Mouse (Mus musculus): Measurements from ENCODE around the gene Hnrnpf. TPM values are rescaled to one million over a fixed set of nuclear protein-coding genes. Genes with fewer than 3 reads are reported as not detected.

Hnrnpf gene
- polyA plus RNA-seq, 1 experiment from 2014 or later, result 723 TPM

GRCm38 (mm10) chr6:117914541-117914940 is 14.4 kb downstream of the Hnrnpf start:
- no peak overlapping the region for H3K4me2 ChIP-seq
- H3K36me3 ChIP-seq (ENCODE audit: control insufficient read depth, insufficient read depth, low read length), result no peaks in the 10 kb centered on the region
- H3K9me3 ChIP-seq (ENCODE audit: control insufficient read depth, low read length), result no peaks in the 10 kb centered on the region
- no peaks in the 10 kb centered on the region for H3K27me3 ChIP-seq (ENCODE audit: control insufficient read depth, insufficient read depth, low read length)
- DNase-seq (ENCODE audit: low spot score, missing footprints) (no peak), ATAC-seq (ENCODE audit: low FRiP score) (no peak)
- H3K9ac ChIP-seq (ENCODE audit: low read length), result no peak overlapping the region
- no peak overlapping the region for H3K27ac ChIP-seq (ENCODE audit: low read depth, low read length)
- no peak overlapping the region for H3K4me3 ChIP-seq (ENCODE audit: low read depth, low read length)
- peaks cover 25% of the 10 kb centered on the region for H3K4me1 ChIP-seq (ENCODE audit: control insufficient read depth, insufficient read depth, low read length)

- no peaks in the 10 kb centered on the region for H3K36me3 ChIP-seq (ENCODE audit: control insufficient read depth, insufficient read depth, low read length)
- 2% methylated on average over 12 of the region's 12 CpGs for WGBS
- no peaks in the 10 kb centered on the region for H3K9me3 ChIP-seq (ENCODE audit: control insufficient read depth, low read length)
- peak overlapping the region; percentile 56 for H3K4me3 ChIP-seq (ENCODE audit: low read depth, low read length)
- H3K9ac ChIP-seq (ENCODE audit: low read length), result peak overlapping the region; percentile 71
- H3K4me2 ChIP-seq, result peak overlapping the region; percentile 86
- no peaks in the 10 kb centered on the region for H3K27me3 ChIP-seq (ENCODE audit: control insufficient read depth, insufficient read depth, low read length)
- peaks cover 27% of the 10 kb centered on the region for H3K4me1 ChIP-seq (ENCODE audit: control insufficient read depth, insufficient read depth, low read length)
- ATAC-seq (ENCODE audit: low FRiP score) (0 out of 2 replicates have a peak, but pooled peaks have one; percentile 17), DNase-seq (ENCODE audit: low spot score, missing footprints) (peak; percentile 86)
- peak overlapping the region; percentile 63; the same call in 1 of the 2 replicates for H3K27ac ChIP-seq (ENCODE audit: low read depth, low read length)
Observed at GRCm38 (mm10) chr6:117916205-117916736, 16.1 kb downstream of the Hnrnpf start.

- no peaks in the 10 kb centered on the region; the same call in 1 of the 2 replicates for H3K36me3 ChIP-seq (ENCODE audit: control insufficient read depth, insufficient read depth, low read length)
- H3K9ac ChIP-seq (ENCODE audit: low read length), result peak overlapping the region; percentile 71
- peak overlapping the region; percentile 86 for H3K4me2 ChIP-seq
- under 1% methylated on average over 62 of the region's 62 CpGs for WGBS
- peak overlapping the region; percentile 63 for H3K27ac ChIP-seq (ENCODE audit: low read depth, low read length)
- H3K4me1 ChIP-seq (ENCODE audit: control insufficient read depth, insufficient read depth, low read length), result peaks cover 27% of the 10 kb centered on the region
- ATAC-seq (ENCODE audit: low FRiP score) (peak; percentile 95), DNase-seq (ENCODE audit: low spot score, missing footprints) (peak; percentile 98)
- H3K4me3 ChIP-seq (ENCODE audit: low read depth, low read length), result peak overlapping the region; percentile 56
- no peaks in the 10 kb centered on the region for H3K9me3 ChIP-seq (ENCODE audit: control insufficient read depth, low read length)
- H3K27me3 ChIP-seq (ENCODE audit: control insufficient read depth, insufficient read depth, low read length), result no peaks in the 10 kb centered on the region
Observed at GRCm38 (mm10) chr6:117916737-117917426, 16.8 kb downstream of the Hnrnpf start.

GRCm38 (mm10) chr6:117917576-117917975 is 17.5 kb downstream of the Hnrnpf start:
- Histone ChIP-seq H3K4me3 (ENCODE audit: low read depth, low read length) (peak overlapping the region; percentile 56), H3K27ac (ENCODE audit: low read depth, low read length) (peak overlapping the region; percentile 63), H3K4me2 (peak overlapping the region; percentile 86), H3K27me3 (ENCODE audit: control insufficient read depth, insufficient read depth, low read length) (no peaks in the 10 kb centered on the region), H3K4me1 (ENCODE audit: control insufficient read depth, insufficient read depth, low read length) (peaks cover 27% of the 10 kb centered on the region), H3K36me3 (ENCODE audit: control insufficient read depth, insufficient read depth, low read length) (no peaks in the 10 kb centered on the region; the same call in 1 of the 2 replicates), H3K9me3 (ENCODE audit: control insufficient read depth, low read length) (no peaks in the 10 kb centered on the region), H3K9ac (ENCODE audit: low read length) (peak overlapping the region; percentile 71)
- WGBS, result 1% methylated on average over 21 of the region's 21 CpGs
- peak; percentile 93 for DNase-seq (ENCODE audit: low spot score, missing footprints)
- ATAC-seq (ENCODE audit: low FRiP score), result peak; percentile 62

DNA sequence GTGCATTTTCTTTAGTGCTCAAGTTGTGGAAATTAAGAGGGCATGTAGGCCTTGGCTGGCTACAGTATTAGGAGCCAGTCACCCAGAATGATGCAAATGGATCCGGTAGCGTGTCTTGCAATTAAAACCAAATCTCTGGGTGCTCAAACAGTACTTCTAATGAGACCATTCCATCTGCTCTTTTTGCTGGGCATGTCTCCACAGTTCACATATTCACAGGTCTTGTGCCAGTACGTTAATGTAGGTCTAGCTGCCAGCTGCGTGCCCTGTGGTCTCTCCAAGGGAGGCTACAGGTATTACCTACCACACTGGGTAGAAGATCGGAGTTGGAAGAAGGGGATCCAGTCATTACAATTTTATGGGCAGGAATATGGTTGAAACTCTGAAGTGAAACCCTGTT is 17.9 kb downstream of the Hnrnpf start:
- no peaks in the 10 kb centered on the region; the same call in 1 of the 2 replicates for H3K36me3 ChIP-seq (ENCODE audit: control insufficient read depth, insufficient read depth, low read length)
- H3K4me2 ChIP-seq, result peak overlapping the region; percentile 86
- no peaks in the 10 kb centered on the region for H3K9me3 ChIP-seq (ENCODE audit: control insufficient read depth, low read length)
- peak overlapping the region; percentile 71 for H3K9ac ChIP-seq (ENCODE audit: low read length)
- peaks cover 27% of the 10 kb centered on the region for H3K4me1 ChIP-seq (ENCODE audit: control insufficient read depth, insufficient read depth, low read length)
- peak overlapping the region; percentile 56 for H3K4me3 ChIP-seq (ENCODE audit: low read depth, low read length)
- no peak overlapping the region; the same call in 1 of the 2 replicates for H3K27ac ChIP-seq (ENCODE audit: low read depth, low read length)
- ATAC-seq (ENCODE audit: low FRiP score) (no peak), DNase-seq (ENCODE audit: low spot score, missing footprints) (no peak)
- 44% methylated on average over 5 of the region's 5 CpGs for WGBS
- H3K27me3 ChIP-seq (ENCODE audit: control insufficient read depth, insufficient read depth, low read length), result no peaks in the 10 kb centered on the region

DNA sequence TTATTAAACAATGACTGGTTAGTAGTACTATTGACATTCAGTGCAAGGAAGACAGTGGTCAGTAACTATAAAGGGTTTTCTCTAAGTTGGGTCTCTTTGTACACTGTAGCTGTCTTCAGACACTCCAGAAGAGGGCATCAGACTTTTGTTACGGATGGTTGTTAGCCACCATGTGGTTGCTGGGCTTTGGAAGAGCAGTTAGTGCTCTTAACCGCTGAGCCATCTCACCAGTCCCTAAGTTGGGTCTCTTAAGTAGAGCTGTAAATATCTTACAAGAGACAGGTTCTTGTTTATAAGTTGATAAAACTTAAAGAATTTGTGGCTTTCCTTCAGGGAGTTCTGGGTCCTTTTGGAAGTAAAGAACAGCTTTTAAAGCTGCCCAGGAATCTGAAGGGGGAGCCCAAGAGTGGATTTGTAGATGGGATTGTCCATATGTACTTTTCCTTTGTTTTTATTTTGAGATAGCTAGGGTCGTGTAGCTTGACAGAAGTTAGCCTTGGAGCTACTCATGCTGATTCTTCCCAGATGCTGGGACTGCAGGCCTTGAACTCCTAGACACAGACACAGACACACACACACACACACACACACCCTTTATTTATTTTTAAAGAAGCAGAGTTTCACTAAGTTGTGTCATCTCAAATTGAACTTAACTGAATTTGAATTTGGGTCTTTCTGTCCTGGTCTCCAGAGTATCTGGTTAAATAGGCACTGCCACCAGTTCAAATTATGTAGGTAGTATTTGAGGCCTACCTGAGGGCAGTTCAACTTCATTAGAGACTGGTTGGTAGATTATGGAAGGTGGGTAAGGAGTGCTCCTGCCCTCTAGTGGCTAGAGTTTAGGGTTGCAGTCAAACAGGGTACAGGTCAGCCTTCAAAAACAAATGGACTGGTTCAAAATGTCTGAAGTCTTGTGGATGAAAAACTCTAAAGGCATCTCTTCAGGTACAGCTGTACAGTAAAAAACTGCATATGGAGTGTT is 20.8 kb downstream of the Hnrnpf start:
- ATAC-seq (ENCODE audit: low FRiP score) (no peak), DNase-seq (ENCODE audit: low spot score, missing footprints) (peak; percentile 92)
- no peak overlapping the region for H3K27ac ChIP-seq (ENCODE audit: low read depth, low read length)
- H3K36me3 ChIP-seq (ENCODE audit: control insufficient read depth, insufficient read depth, low read length), result no peaks in the 10 kb centered on the region; the same call in 1 of the 2 replicates
- H3K9ac ChIP-seq (ENCODE audit: low read length), result no peak overlapping the region
- peaks cover 23% of the 10 kb centered on the region for H3K4me1 ChIP-seq (ENCODE audit: control insufficient read depth, insufficient read depth, low read length)
- no peak overlapping the region for H3K4me3 ChIP-seq (ENCODE audit: low read depth, low read length)
- no peaks in the 10 kb centered on the region for H3K9me3 ChIP-seq (ENCODE audit: control insufficient read depth, low read length)
- H3K4me2 ChIP-seq, result no peak overlapping the region
- H3K27me3 ChIP-seq (ENCODE audit: control insufficient read depth, insufficient read depth, low read length), result no peaks in the 10 kb centered on the region
- 78% methylated on average over 3 of the region's 3 CpGs for WGBS

DNA sequence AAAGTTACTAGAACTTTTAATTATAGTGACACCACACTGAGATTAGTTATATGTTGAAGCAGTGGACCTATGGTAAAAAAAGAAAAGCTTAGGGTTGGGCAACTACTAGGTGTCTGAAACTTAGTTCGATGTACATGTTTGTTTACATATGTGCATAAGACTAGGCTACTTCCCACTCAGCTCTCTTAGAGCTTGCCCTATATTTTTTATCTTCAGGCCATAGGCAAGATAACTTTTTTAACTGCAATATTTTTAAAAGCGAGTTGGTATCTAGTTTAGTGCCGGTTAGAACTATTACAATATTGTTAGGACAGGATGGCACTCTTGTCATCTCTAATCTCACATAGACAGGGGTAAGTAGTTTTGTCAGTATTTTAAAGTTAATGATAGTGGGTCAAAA is 21.9 kb downstream of the Hnrnpf start:
- 91% methylated on average over 3 of the region's 3 CpGs for WGBS
- Histone ChIP-seq H3K36me3 (ENCODE audit: control insufficient read depth, insufficient read depth, low read length) (peaks cover 2% of the 10 kb centered on the region; the same call in 1 of the 2 replicates), H3K4me3 (ENCODE audit: low read depth, low read length) (no peak overlapping the region), H3K27ac (ENCODE audit: low read depth, low read length) (no peak overlapping the region), H3K9me3 (ENCODE audit: control insufficient read depth, low read length) (no peaks in the 10 kb centered on the region), H3K9ac (ENCODE audit: low read length) (no peak overlapping the region), H3K4me2 (no peak overlapping the region), H3K27me3 (ENCODE audit: control insufficient read depth, insufficient read depth, low read length) (no peaks in the 10 kb centered on the region), H3K4me1 (ENCODE audit: control insufficient read depth, insufficient read depth, low read length) (peaks cover 16% of the 10 kb centered on the region)
- DNase-seq (ENCODE audit: low spot score, missing footprints) (no peak), ATAC-seq (ENCODE audit: low FRiP score) (no peak)

DNA sequence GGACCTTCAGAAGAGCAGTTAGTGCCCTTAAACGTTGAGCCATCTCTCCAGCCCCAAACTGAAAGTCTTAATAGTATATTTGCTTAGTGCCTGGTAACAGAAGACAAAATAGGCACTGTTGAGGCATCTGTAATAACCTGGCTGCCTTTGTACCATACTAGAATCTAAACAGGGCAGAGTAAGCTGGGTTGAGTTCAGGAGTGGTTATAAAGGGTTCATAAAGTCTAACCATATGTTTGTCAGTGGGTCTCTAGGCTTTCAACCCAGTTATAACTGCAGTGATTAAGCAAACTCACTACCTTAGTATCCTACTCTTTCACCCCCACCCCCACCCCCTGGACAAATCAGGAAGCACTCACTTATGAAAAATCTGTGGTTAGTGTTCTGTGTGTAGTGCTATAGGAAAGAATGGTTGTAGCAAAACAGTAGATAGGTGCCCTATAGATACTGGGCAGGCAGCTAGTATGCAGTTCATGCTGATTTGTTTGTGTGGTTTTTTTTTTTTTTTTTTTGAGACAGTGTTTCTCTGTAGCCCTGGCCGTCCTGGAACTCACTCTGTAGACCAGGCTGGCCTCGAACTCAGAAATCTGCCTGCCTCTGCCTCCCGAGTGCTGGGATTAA is 26.9 kb downstream of the Hnrnpf start:
- Histone ChIP-seq H3K27ac (ENCODE audit: low read depth, low read length) (no peak overlapping the region), H3K4me3 (ENCODE audit: low read depth, low read length) (no peak overlapping the region), H3K9ac (ENCODE audit: low read length) (no peak overlapping the region), H3K9me3 (ENCODE audit: control insufficient read depth, low read length) (no peaks in the 10 kb centered on the region), H3K36me3 (ENCODE audit: control insufficient read depth, insufficient read depth, low read length) (peaks cover 7% of the 10 kb centered on the region; the same call in 1 of the 2 replicates), H3K4me1 (ENCODE audit: control insufficient read depth, insufficient read depth, low read length) (no peaks in the 10 kb centered on the region), H3K4me2 (no peak overlapping the region), H3K27me3 (ENCODE audit: control insufficient read depth, insufficient read depth, low read length) (no peaks in the 10 kb centered on the region)
- WGBS, result 68% methylated on average over 4 of the region's 4 CpGs
- DNase-seq (ENCODE audit: low spot score, missing footprints), result no peak
- ATAC-seq (ENCODE audit: low FRiP score), result no peak
